Mouse (Mus musculus): ENCODE measurements around the gene Atp2b2.
A peak's percentile ranks its signal among the peaks of the same experiment; 100 is the strongest.

Gene Atp2b2

DNA sequence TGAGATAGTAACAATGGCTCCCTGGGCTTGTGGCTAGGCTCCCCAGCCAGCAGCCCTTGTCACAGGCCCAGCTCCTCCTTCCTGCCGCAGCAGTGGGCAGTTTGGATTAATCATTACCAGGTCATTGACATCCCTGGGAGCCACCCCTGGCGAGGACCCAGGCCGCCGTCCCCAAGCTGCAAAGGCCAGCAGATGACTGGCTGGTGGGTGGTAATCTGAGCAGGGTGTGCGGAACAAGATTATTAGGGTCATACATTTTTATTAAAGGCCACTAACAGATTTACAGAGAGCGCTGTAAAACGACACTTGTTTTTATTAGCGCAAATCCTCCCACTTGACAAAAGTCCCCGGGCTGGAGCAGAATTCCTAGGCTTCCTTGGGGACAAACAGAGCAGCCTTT, 29.6 kb downstream of the Atp2b2 start:
- peak; percentile 61 for DNase-seq (ENCODE audit: low read depth, low spot score)

DNA sequence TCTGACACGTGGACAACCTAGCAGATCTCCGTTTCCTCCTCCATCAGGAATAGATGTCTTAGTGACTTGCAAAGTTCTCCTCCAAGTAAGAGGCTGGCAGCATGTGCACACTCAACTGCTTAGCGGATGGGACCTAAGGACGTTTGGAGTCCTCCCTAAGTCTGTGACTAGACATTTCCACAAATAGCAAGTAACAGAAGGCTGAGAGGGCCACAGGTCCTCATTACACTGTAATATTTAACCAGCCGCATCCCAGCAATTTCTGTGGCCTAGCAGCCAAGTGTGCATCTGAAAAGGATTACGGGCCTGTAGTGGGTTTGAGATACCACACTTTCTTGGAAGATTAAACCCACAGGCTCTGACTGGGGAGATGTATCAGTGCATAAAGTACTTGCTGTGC, 30.4 kb downstream of the Atp2b2 start:
- no peak for DNase-seq (ENCODE audit: low read depth, low spot score)

- no peak for DNase-seq (ENCODE audit: low read depth, low spot score)
These were observed 38.6 kb downstream of the Atp2b2 start for GRCm38 (mm10) chr6:114003796-114004195.

- no peak for DNase-seq (ENCODE audit: low read depth, low spot score)
These were observed 41.5 kb downstream of the Atp2b2 start for GRCm38 (mm10) chr6:114000928-114001327.

- DNase-seq (ENCODE audit: low read depth, low spot score), result no peak
These were observed 42.1 kb downstream of the Atp2b2 start for GRCm38 (mm10) chr6:114000304-114000703.

DNA sequence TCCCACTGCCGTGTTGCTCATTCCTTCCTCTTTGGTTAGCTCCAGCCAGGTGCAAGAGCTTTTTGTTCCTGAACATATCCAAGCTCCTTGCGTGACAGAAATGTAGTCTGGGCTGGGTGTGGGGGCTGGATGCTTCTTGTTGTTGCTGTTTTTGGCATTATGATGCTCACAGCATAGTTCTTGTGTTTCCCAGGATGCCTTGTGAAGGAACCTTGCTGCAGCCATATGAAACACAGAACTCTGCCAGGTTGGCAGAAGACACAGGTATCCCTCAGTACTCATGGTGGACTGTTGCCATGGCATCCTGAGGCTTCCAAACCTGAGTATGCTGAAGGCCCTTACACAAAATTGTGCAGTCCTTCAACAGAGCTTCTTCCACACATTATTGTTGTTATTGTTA, 44.0 kb downstream of the Atp2b2 start:
- DNase-seq (ENCODE audit: low read depth, low spot score), result no peak

GRCm38 (mm10) chr6:113994176-113994575, 48.2 kb downstream of the Atp2b2 start:
- no peak for DNase-seq (ENCODE audit: low read depth, low spot score)

- no peak for DNase-seq (ENCODE audit: low read depth, low spot score)
These were observed 50.3 kb downstream of the Atp2b2 start for GRCm38 (mm10) chr6:113992101-113992500.

DNA sequence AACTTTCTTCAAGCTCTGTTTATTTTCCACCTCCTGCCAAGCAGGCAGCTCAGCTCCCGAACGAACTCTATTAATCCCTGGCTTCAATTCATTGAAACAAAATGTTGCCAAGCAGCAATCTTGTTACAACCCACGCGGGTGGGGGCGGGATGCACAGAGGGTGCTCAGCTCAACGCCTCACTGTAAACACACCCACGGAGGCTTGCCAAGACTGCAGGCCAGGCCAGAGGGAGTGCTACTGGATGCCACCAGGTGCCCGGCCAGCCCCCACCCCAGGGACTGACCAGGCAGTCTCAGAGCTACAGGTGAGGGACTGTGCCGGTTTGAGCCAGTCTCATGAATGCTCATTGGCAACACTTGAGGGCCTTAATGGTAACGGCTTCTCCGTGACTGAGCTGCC, 50.9 kb downstream of the Atp2b2 start:
- no peak for DNase-seq (ENCODE audit: low read depth, low spot score)

DNA sequence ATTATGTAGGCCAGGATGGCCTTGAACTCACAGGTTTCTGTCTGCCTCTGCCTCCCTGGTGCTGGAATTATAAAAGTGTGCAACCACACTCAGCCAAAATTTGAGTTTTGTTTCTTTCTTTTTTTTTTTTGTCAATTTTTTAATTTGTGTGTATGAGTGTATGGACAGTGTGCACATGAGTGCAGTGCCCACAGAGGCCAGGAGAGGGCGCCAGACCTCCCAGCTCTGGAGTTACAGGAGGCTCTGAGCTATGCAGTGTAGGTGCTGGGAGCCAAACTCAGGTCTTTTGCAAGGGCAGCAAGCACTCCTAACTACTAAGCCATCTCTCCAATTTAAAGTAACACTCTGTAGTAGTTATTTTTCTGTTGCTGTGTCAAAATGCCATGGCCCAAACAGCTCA, 52.4 kb downstream of the Atp2b2 start:
- no peak for DNase-seq (ENCODE audit: low read depth, low spot score)

DNA sequence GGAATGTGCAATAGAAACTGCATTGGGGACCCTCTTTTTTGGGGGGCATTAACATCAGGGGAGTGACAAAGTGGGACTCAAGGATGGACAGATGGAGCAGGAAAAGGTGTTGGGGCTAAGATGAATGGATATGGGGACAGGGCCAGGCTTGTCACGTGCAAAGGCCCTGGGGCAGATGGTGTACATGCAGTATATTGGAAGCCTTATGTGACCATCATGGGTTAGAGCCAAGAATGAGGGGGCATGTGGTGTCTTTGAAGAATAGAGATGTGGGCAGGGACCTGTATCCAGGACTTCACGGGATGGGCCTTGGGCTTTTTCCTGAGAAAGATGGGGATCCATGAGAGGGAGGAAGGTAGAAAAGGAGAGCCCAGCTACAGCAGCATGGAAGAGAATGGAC, 53.9 kb downstream of the Atp2b2 start:
- no peak for DNase-seq (ENCODE audit: low read depth, low spot score)

DNA sequence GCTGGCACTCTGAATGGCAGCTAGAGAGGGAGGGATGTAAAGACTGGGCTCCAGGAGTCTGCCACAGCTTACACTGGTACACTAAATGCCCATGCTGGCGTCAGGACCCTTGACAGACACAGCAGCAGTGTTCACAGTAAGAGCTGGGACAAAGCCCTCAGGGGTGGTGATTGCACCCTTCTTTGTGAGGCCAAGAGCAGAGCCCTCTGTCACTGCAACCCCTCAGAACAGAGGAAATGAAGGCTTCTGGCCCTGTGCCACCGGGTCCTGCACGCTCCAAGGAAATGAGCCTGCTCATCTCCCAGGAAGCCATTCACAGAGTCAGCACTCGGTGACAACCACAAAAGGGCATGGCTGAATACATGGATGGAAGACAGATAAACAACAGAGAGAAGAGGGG, 55.7 kb downstream of the Atp2b2 start:
- no peak for DNase-seq (ENCODE audit: low read depth, low spot score)

DNA sequence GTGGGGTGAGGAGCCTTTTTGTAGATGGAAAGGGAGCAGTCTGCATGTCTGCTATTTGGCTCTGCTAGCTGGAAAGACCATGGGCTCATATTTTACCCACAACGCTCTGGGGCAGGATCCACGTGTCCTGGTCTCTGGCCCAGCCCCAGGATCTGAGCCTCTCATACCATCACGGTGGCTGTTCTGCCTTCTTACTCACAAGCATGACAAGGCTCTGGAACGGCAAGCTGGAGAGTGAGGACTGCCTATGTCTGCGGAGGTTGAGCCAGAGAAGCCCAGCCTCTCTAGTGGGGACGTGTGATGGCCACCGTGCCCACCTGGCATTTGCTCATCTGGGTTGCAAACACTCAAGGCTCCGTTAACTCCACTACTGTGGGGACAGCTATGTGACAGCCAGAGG, 63.7 kb downstream of the Atp2b2 start:
- DNase-seq (ENCODE audit: low read depth, low spot score), result no peak

- no peak for DNase-seq (ENCODE audit: low read depth, low spot score)
These were observed 64.2 kb downstream of the Atp2b2 start for GRCm38 (mm10) chr6:113978091-113978650.

DNA sequence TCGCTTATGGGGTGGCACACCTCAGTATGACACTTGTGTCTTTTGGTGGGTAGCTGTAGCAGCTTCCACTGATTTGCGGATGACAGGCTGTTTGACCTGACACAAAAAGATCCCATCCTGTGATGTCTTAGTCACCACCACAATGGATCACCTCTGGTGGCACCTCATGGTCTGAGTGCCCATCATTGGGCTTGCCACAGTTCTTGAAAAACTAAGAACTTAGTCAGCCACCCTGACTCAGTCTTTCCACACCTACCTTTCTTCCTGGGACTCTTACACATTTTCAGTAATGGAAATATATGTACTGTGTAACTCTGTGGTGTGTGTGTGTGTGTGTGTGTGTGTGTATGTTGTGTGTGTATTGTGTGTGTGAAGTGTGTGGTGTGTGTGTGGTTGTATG, 71.5 kb downstream of the Atp2b2 start:
- DNase-seq (ENCODE audit: low read depth, low spot score), result no peak

- DNase-seq (ENCODE audit: low read depth, low spot score), result no peak
These were observed 71.9 kb downstream of the Atp2b2 start for GRCm38 (mm10) chr6:113970464-113970863.

- no peak for DNase-seq (ENCODE audit: low read depth, low spot score)
These were observed 72.7 kb downstream of the Atp2b2 start for GRCm38 (mm10) chr6:113969751-113970150.

- DNase-seq (ENCODE audit: low read depth, low spot score), result peak; percentile 73
These were observed 79.6 kb downstream of the Atp2b2 start for GRCm38 (mm10) chr6:113962811-113963210.

- DNase-seq (ENCODE audit: low read depth, low spot score), result no peak
These were observed 80.8 kb downstream of the Atp2b2 start for GRCm38 (mm10) chr6:113961658-113962057.

DNA sequence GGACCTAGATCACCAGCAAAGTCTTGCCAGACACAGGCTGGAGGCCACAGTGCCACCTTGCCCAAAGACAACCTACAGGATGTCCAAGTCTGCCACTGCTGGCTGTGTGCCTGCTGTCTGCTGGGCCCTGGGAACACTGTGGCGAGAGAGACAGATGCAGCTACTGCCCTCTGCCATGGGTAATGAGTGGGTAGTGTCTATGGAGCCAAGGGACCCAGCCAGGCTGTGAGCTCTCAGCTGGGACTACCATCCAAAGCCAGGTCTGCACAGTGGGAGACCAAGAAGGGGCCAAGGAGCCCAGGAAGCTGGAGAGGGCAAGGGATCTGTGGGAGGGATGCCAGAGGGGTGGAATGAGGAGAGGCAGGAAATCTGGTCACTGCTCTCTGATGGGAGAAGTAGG, 83.1 kb downstream of the Atp2b2 start:
- DNase-seq (ENCODE audit: low read depth, low spot score), result no peak

DNA sequence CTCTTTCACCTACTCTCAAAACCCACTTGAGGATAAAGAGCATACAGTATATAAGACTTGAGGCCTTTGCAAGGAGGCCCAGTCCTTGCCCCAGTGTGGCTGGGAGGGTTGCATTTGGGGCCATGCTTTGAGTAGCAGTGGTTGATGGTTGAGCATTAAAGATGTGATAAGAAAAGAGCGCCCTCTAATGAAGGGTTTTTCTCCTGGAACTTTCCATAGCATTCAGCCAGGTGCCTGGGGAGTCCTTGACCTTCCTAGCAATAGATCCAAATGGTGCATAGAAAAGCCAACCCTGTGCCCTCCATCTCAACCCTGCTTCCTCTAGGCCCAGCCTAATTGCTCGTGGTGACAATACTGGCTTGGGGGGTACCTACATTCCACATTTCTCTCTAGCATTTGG, 83.7 kb downstream of the Atp2b2 start:
- no peak for DNase-seq (ENCODE audit: low read depth, low spot score)

GRCm38 (mm10) chr6:113958003-113958402, 84.4 kb downstream of the Atp2b2 start:
- no peak for DNase-seq (ENCODE audit: low read depth, low spot score)

DNA sequence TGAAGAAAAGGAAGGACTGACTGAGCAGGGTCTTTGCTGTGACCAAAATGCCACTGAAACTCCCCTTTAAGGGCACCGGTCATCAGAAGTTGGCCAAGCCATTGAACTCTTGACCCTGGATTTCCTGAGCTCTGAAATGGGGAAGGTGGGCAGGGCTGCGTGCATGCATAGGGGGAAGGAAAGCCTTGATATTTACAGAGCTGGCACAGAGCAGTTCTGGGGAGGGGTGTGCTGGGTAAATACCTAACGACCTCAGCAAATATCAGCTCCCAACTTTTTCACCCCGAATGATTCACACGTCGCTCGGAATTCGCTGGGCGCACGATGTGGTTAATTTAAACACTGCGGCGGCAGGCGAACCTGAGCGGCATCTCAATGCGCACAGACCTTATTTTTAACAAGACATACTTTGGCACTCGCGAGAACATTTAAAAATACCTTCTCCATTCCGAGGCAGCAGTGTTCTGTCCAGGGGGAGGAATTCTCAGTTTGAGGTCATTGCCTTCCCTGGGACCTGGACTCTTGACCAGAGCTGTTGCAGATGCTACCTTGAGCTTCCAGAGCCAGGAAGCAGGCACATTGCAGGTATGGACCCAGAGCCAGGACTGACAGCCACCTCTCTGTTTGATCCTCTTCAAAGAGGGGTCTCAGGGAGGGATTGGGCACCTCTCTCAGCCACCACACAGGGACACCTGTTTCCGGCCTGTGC, 85.0 kb downstream of the Atp2b2 start:
- DNase-seq (ENCODE audit: low read depth, low spot score), result no peak

GRCm38 (mm10) chr6:113947515-113947914, 94.9 kb downstream of the Atp2b2 start:
- DNase-seq (ENCODE audit: low read depth, low spot score), result no peak
